Mouse (Mus musculus): Measurements from ENCODE around the gene Pip4k2a.

DNA sequence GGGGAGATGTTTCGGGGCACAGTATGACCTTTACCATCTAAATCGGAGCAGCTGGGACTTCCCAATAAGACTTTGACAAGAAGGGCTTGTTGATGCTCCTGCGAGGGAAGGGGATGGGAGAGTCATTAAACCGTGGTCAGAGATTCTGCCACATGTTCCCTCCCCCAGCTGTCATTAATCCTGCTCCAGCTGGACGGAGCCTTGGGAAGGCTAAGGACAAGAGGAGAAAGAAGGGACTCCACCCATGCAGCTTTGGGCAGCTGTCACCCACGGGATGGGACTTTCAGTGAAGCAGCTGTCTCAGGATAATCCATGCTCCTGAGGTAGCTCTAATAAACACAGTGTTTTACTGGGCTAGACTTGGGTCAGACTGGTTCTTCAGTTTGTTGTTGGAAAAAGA is 101.9 kb downstream of the Pip4k2a start:
- TF ChIP-seq CTCF (IDR thresholded peaks at IDR 0.05) (no peak), EP300 (IDR thresholded peaks at IDR 0.05; ENCODE audit: insufficient read depth, low read depth, low read length) (no peak)

Data from heart, adult 2 months (tissue).